Mouse (Mus musculus): ENCODE data around the gene Rhbg.

Gene Rhbg

DNA sequence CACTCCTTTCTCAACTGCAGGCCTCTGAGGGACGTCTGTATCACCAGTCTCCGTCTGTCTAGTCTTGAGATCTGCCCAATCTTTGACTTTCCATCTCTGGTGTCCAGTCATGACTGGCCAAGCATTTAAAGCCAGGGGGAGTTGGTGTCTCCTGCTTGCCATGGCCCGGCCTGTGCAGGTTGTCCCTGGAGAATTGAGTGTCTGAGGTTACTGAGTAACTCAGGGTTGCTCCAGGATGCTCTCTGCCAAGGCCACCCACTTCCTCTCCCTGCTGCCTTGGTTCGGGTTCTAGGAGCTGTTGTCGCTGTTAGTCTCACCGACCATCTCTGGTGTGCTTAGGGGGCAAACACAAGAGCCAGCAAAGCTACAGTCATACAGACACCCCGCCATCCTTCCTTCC is 1.9 kb upstream of the Rhbg start:
- no peak for DNase-seq

GRCm38 (mm10) chr3:88255950-88256349 is 1.4 kb upstream of the Rhbg start:
- DNase-seq: no peak

GRCm38 (mm10) chr3:88252739-88253138 is 1.8 kb downstream of the Rhbg start:
- DNase-seq: no peak

GRCm38 (mm10) chr3:88248406-88248805 is 6.1 kb downstream of the Rhbg start:
- DNase-seq: no peak

GRCm38 (mm10) chr3:88247666-88248065 is 6.8 kb downstream of the Rhbg start:
- no peak for DNase-seq

GRCm38 (mm10) chr3:88245811-88246210 is 8.7 kb downstream of the Rhbg start:
- peak; percentile 77 for DNase-seq

- DNase-seq: peak; percentile 72
Observed at GRCm38 (mm10) chr3:88244071-88244470, 10.4 kb downstream of the Rhbg start.

DNA sequence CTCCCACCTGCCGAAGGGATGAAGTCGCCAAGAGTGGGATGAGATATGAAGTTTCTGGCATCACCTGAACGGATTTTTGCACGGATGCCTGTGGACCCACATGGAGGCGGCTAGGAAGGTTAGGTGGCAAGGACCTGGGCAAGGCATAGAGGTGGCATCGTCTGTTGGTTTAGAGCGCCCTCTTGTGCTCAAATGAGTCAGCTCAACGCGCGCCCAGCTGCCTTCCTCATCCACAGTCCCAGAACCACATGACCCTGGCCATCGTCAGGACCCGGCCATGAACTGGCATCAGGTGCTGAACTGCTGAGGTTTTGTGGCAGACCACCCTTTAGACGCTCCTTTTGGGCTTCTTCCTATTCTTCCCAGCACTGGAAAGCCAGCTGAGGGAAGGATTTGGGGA is 12.0 kb downstream of the Rhbg start:
- peak; percentile 88 for DNase-seq

DNA sequence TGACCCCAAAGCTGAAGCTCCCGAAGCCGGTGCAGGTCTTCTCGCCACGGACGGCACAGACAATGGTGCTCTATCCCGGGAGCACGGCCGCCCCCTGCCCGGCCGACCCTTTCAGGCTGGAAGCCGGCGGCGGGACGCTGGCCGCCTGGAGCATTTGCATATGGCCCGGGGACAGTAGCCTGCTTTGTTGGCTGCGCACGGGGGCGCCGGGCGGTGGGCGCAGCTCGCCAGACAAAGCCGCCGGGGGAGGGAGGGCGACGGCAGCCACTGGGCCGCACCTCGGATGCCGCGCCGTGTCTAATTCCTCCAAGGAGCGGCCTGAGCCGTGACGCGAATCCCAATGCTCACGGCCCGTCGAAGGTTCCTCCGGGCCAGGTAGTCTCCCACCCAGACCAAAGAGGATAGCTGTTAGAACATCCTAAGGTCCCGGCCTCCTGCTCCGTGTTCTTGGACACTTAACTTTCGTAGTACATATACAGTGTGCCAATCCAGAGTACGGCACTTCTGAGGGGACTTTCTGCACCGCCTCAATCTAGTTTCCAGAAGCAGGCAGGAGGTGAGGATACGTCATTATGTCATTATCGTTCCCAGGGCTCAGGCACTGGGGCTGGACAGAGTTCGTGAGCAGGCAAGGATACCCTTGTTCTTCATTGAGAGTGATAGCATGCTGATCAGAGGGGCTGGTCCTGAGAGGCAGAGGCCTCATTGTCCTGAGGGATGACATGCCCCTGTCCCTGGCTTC is 13.3 kb downstream of the Rhbg start:
- DNase-seq: peak; percentile 80

- DNase-seq: no peak
Observed at GRCm38 (mm10) chr3:88239446-88239845, 15.1 kb downstream of the Rhbg start.

GRCm38 (mm10) chr3:88238866-88239391 is 15.6 kb downstream of the Rhbg start:
- no peak for DNase-seq

DNA sequence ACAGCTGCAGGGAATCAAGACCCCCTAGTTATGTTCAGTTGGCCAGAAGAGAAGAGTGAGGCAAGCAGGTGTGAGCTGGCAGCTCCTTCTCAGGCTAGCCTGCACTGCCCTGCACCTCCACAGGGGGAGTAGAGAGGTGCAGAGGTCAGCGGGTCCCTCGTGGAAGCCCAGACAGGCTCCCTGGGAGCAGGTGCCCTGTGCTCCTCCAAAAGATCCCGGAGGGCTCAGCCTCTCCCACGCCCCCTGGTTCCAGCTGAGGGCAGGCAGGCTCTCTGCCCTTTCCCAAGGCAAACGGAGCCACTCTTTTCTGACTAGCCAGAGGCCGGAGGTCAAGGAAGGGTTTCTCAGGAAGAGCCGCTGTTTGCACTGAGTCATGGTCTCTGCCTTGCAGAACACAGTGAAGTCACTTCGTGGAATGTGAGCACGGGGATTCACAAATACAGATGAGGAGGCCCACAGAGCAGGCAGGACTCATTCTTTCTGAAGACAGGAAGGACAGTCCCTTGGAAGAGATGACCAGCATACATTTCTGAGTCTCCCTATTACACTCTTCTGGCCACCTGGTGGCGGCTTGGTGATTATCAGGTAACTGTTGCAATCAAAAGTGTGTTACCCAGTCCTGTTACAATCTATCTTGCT is 16.8 kb downstream of the Rhbg start:
- DNase-seq: no peak

DNA sequence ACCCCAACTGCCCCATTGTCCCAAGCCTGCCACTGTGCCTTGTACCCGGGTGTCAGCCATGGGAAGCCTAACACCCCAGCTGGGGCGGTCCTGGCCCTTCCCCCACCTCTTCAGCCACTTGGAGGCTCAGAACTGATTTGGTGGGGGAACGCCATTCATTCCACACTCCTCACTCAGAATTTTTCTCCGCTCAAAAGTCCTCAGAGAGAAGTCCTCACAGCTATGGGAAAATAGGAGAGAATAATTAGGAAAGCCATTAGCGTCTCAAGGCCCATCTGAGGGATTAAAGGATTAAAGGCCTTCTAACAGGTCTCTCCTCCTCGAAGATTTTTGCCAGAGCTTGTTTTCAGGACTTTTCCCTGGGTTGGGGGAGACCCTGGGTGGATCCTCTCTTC is 17.4 kb downstream of the Rhbg start:
- DNase-seq: no peak

GRCm38 (mm10) chr3:88235616-88236015 is 18.9 kb downstream of the Rhbg start:
- no peak for DNase-seq

DNA sequence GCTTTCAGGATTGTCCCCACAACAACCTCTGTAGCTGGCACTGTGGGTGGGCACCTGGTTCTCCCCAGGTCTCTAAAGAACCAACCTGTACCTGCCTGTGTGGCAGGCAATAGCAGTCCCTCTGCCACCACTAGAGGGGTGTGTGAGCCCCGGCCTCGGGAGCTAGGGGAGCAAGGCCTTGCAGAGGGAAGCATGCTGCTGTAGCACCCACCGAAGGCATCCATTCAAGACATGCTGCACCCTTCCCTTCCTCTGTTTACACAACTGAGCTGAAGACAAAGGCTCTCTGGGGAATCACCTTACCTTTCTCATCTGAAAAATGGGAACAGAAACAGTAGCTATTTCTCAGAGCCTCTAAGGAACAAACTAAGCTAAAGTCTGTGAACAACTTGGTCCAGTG is 19.3 kb downstream of the Rhbg start:
- no peak for DNase-seq

- DNase-seq: no peak
Observed at GRCm38 (mm10) chr3:88234041-88234440, 20.5 kb downstream of the Rhbg start.

DNA sequence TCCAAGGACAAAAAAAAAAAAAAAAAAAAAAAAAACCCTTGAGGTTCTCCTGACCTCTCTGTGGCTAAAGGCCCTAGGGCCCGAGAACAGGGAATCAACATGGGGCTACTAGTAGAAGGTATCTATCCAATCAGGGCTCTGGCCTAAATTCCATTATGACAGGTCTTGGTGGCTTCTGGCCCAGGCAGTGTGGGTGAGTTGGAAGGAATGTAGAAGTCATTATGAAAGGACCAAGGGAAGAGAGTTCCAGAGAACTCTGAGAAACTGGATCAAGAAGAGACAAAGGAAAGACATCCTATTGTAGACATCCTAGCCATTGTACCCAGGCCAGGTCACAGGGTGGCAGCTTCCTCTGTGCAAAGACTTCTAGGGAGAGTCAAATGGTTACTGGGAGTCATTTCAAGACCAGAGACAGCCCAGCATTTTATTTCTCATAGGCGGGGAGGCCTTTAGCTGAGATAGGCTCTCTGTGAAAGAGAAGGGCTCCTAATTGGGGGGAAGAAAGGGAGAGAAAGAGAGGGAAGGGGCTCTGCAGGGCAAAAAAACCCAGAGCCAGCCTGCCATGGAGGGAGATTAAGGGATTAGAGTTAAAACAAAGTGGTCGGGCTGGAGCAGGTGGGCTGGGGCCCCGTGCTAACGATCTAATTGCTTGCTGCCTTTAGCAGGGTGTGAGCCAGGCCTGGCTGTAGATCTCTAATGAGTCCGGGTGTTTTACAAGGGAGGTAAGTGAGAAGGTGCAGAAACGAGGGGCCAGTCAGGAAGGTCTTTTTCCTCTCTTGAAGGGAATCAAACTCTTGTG is 21.5 kb downstream of the Rhbg start:
- DNase-seq: no peak

GRCm38 (mm10) chr3:88232301-88232702 is 22.2 kb downstream of the Rhbg start:
- no peak for DNase-seq

DNA sequence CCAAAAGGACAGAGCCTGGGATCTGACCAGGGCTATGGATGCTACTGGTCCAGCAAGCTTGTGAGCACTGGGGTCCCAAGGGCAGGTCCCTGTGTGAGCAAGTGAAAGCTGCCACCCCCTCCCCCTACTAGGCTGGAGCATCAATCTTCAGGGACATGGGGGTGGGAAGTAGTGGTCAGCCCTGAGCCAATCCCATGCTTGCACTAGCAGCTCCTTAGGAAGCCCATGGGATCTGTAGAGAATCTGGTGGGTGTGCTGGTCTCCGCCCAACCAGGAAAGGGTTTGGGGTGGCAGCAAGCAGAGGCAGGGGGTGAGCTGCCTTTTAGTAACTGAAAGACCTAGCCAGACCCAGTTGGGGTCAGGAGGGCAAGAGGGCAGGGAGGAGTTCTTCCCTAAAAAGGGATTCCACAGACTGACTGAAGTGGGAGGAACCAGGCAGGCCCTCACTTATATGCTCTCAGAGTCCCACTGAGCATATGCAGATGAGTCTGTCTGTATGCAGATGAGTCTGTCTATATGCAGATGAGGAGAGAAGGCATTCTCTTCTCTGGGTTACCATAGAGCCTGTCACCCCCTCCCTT is 23.4 kb downstream of the Rhbg start:
- DNase-seq: peak; percentile 65

GRCm38 (mm10) chr3:88230262-88231047 is 24.1 kb downstream of the Rhbg start:
- no peak for DNase-seq

GRCm38 (mm10) chr3:88229526-88229925 is 25.0 kb downstream of the Rhbg start:
- DNase-seq: no peak

DNA sequence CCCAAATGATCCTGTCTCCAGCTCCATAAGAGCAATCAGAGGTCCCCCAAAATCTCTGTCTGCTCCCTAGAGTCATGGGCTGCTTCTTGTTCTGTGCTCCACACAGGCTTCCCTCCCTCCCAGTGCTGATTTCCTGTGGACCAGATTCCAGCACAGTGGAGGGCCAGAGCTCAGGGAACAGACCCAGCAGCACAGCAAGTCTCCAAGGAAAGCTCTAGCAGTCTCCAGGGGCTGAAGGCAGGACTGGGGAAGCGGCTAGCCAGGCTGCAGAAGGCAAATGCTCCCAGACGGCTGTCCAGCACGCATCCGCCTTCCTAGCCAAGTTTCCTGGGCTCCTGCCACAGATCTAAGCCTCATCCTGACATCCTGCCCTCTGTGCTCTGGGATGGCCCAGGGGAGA is 25.6 kb downstream of the Rhbg start:
- DNase-seq: no peak

All from embryo, embryonic 11 days (tissue).